Mouse (Mus musculus): Measurements from ENCODE around the gene Irf1. TPM values are rescaled to one million over a fixed set of nuclear protein-coding genes. Genes with fewer than 3 reads are reported as not detected.

The Irf1 gene
- 37.2 and 38.5 TPM in 2 replicates for total RNA-seq (2015)
- 78.4 and 93.1 TPM in 2 replicates for total RNA-seq (2017)

- ATAC-seq (ENCODE audit: poor library complexity, severe bottlenecking): peak; percentile 90
Observed at GRCm38 (mm10) chr11:53769760-53770124, at the start of gene Irf1. Irf1 (plus strand) TSS chr11:53770014.

GRCm38 (mm10) chr11:53720715-53721114 lies 49.1 kb upstream of the Irf1 start, which contains the start of gene Il5:
Il5 (plus strand) TSS chr11:53720794.
- no peak for ATAC-seq (ENCODE audit: poor library complexity, severe bottlenecking)

GRCm38 (mm10) chr11:53731457-53731856 lies 38.4 kb upstream of the Irf1 start:
- ATAC-seq (ENCODE audit: poor library complexity, severe bottlenecking): no peak

- ATAC-seq (ENCODE audit: poor library complexity, severe bottlenecking): no peak
Observed at GRCm38 (mm10) chr11:53732244-53732643, 37.6 kb upstream of the Irf1 start.

- ATAC-seq (ENCODE audit: poor library complexity, severe bottlenecking): no peak
Observed at GRCm38 (mm10) chr11:53733824-53734223, 36.0 kb upstream of the Irf1 start.

- no peak for ATAC-seq (ENCODE audit: poor library complexity, severe bottlenecking)
Observed at GRCm38 (mm10) chr11:53734431-53734830, 35.4 kb upstream of the Irf1 start.

- no peak for ATAC-seq (ENCODE audit: poor library complexity, severe bottlenecking)
Observed at GRCm38 (mm10) chr11:53734970-53735681, 34.7 kb upstream of the Irf1 start.

GRCm38 (mm10) chr11:53735682-53736245 lies 34.0 kb upstream of the Irf1 start:
- ATAC-seq (ENCODE audit: poor library complexity, severe bottlenecking): peak; percentile 90

- ATAC-seq (ENCODE audit: poor library complexity, severe bottlenecking): peak; percentile 68
Observed at GRCm38 (mm10) chr11:53736771-53737572, 32.8 kb upstream of the Irf1 start.

- ATAC-seq (ENCODE audit: poor library complexity, severe bottlenecking): peak; percentile 75
Observed at GRCm38 (mm10) chr11:53737573-53737946, 32.3 kb upstream of the Irf1 start.

GRCm38 (mm10) chr11:53742353-53742752 lies 27.5 kb upstream of the Irf1 start:
- ATAC-seq (ENCODE audit: poor library complexity, severe bottlenecking): no peak

- no peak for ATAC-seq (ENCODE audit: poor library complexity, severe bottlenecking)
Observed at GRCm38 (mm10) chr11:53745260-53745659, 24.6 kb upstream of the Irf1 start.

GRCm38 (mm10) chr11:53747985-53748384 lies 21.8 kb upstream of the Irf1 start:
- peak; percentile 59; the same call in 1 of the 2 replicates for ATAC-seq (ENCODE audit: poor library complexity, severe bottlenecking)

- ATAC-seq (ENCODE audit: poor library complexity, severe bottlenecking): peak; percentile 93
Observed at GRCm38 (mm10) chr11:53748614-53749013, 21.2 kb upstream of the Irf1 start.

- ATAC-seq (ENCODE audit: poor library complexity, severe bottlenecking): no peak
Observed at GRCm38 (mm10) chr11:53749306-53749705, 20.5 kb upstream of the Irf1 start.

- ATAC-seq (ENCODE audit: poor library complexity, severe bottlenecking): no peak
Observed at GRCm38 (mm10) chr11:53749716-53750352, 20.0 kb upstream of the Irf1 start.

GRCm38 (mm10) chr11:53755011-53755595 lies 14.7 kb upstream of the Irf1 start:
- ATAC-seq (ENCODE audit: poor library complexity, severe bottlenecking): no peak

- no peak for ATAC-seq (ENCODE audit: poor library complexity, severe bottlenecking)
Observed at GRCm38 (mm10) chr11:53757612-53758011, 12.2 kb upstream of the Irf1 start.

- peak; percentile 62 for ATAC-seq (ENCODE audit: poor library complexity, severe bottlenecking)
Observed at GRCm38 (mm10) chr11:53758033-53758432, 11.8 kb upstream of the Irf1 start.

- no peak for ATAC-seq (ENCODE audit: poor library complexity, severe bottlenecking)
Observed at GRCm38 (mm10) chr11:53758791-53759351, 10.9 kb upstream of the Irf1 start.

Measured in megakaryocyte, adult 5-6 weeks (primary cell).